Mouse (Mus musculus): ENCODE results near the gene Kirrel3. TPM values are rescaled to one million over a fixed set of nuclear protein-coding genes. Genes with fewer than 3 reads are reported as not detected.

Kirrel3 gene
- total RNA-seq, 2 experiments from 2014 or later = 0.43 to 0.73 TPM

DNA sequence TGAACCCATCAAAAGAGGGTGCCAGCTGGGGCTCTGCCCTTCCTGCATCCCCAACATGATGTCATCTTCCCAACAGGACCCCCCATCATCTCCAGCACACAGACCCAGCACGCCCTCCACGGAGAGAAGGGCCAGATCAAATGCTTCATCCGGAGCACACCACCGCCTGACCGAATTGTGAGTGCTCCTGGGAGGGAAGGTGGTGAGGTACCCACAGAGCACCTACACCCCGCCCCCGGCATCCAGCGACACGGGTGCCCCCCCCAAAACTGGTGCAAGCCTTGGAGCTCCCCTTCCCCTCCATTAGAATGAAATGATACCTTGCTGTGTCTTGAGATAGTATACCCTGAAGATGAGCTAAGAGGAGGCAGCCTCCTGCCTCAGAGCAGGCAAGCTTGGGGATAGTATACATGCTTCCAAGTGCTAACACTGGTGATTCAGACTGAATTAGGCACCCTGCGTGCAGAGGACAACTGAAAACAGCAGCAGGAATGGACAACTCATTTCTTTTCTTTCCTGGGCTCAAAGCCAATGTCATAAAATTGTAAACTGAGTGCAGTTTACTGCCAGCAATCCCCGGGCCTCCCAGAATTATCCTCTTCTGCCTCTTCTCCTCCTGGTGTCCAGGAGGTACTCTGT, 534.4 kb downstream of the Kirrel3 start:
- DNase-seq (ENCODE audit: low spot score) = no peak

DNA sequence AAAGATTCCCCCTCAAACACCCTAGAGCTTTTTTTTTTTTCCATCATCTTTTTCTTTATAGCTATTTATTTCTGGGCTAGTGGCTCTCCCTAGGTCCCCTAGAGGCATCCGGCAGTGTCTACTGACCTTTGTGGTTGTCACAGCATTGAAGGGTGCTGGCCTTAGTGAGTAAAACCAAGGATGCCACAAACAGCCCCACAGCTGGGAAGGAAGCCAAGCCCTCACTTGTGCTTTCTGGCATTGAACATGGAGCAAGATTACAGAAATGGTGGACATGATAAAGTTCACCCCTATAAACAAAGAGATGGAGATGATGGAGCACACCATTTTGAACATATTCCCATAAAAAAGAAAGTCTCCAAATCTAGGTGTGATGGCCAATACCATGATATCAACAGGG, 536.0 kb downstream of the Kirrel3 start:
- DNase-seq (ENCODE audit: low spot score) = no peak

DNA sequence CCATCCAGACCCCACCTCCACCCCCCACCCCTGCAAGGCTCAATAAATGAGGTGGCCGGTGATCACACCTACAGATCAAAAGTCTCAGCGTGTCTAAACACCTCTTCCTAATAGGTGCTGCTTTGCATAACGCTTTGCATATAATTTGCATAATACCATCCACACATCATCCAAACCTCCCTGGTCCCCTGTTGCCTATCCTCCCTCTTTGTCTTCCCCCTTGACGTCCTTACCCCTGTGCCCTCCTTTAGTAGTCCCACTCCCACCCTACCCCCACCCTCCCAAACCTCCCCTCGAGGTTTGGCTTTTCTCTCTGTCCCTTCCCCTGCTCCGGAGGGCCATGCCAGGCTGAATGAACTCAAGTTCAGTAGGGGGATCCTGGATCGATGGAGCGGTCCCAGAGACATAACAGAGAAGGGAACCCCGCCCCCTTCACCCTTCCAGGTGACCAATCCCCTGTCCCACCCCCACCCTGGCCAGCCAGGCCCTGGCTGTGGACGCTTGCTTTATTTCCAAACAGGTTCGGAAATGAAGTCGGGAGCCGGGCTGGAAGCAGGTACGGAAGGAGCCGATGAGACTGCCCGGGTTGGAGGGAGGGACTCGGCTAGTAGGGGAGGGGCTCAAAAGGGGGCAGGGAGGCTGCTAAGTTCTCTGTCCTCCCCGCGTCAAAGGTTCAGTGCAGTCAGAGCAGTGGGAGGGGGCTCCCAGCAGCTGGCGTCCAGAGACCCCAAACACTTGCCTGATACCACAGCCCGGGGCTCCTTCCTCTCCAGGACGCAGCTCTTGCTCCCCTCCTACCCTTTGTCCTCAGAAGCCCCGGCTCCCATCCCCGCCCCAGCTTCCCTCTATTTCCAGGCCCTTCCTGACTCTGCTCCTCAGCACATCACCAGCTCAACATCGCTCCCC, 539.1 kb downstream of the Kirrel3 start:
- DNase-seq (ENCODE audit: low spot score) = no peak

DNA sequence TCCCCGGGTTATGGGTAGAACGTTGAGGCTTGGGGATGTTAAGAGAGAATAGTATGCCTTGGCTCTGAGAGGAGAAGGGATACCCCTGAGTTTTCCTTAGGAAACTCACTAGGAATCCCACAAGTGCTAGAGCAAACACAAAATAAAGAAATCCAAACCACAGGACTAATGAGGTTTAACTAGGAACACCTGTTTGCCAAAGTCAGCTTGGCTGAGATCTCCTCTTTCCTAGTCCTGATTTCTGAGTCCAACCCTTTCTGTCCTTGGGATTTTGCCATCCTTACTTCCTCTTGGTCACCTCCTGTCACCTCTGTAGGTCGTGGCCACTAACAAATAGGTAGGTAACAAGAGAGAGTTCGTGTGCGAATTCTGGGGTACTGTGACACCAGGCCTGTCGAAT, 540.6 kb downstream of the Kirrel3 start:
- DNase-seq (ENCODE audit: low spot score) = no peak

DNA sequence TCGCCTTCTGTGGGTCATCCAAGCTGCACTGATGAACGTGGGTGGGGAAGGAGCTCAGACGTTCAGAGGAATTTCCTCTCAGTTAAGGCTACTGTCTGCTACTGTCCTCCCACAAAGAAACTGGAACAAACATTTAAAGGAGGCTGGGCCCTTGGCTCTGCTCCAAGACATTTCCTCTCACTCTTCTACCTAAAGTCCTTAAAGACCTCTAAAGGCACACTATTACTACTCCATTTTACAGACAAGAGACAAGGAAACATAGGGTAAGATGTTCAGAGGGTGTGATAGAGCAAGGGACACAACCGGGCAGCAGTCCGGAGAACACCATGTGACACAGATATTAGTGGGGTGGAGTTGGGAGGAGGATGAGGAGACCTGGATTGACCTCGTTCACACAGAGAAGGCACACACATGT, 541.2 kb downstream of the Kirrel3 start:
- no peak for DNase-seq (ENCODE audit: low spot score)

DNA sequence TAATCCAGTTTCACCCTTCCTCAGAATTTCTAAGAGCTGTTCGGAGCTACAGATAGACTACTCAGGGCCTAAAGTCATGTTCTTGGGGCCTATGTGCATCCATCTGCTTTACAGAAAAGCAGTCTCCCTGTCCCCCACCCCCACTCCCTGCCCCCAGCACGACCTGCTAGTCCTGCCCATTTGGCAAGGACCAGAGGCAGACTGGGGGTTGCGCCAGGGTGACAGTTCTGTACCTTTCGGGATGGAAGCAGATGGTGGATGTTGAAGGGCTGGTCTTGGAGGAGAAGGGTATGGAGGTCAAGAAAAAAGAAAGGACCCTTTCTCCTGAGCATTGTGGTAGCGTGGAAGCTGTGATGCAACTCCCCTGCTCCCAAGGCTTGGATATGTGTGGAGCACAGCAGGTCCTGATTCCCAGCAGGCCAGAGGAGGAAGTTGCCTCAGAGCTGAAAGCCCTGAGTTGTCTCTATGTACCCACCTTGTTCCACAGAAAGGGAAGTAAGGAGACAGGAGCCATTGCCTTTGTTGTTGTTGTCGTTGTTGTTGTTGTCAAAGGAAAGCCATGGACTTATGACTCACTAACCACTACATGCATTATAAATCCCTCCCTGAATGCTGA, 541.8 kb downstream of the Kirrel3 start:
- no peak for DNase-seq (ENCODE audit: low spot score)

DNA sequence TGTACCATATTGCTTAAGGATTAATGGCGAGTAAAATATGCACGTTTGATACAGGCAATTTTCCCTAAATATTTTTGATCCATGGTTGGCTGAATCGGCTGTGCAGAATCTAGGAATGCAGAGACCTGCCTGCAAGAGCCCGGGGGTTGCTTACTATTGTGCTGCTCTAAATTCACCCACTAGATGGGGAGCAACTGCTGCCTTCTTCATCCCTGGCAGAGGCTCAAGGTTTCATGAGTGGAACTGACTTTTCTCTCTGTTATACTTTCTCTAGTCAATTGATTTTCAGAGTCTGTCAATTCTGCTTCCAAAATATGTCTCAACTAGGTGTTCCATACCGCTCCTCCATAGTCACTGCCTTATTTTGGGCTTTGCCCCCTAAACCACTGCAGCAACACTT, 545.1 kb downstream of the Kirrel3 start:
- DNase-seq (ENCODE audit: low spot score) = peak; percentile 51

DNA sequence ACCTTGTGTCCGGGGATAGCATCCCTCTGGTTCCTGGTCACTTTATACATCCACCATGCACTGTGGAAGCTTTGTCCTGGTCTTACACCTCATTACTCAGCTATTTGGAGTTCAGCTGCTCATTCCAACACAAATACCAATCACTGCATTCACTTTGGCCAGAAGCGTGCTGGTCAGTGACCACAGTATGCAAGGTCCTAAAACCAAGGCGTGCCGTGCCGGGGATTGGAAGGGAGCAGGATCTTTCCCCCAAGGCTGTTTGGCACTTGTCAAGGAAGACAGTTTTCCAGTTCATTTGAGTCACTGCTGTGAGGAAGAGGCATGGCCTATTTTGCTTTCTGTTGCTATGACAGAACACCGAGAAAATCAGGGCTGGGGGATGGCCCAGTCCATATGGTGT, 546.8 kb downstream of the Kirrel3 start:
- DNase-seq (ENCODE audit: low spot score) = no peak

DNA sequence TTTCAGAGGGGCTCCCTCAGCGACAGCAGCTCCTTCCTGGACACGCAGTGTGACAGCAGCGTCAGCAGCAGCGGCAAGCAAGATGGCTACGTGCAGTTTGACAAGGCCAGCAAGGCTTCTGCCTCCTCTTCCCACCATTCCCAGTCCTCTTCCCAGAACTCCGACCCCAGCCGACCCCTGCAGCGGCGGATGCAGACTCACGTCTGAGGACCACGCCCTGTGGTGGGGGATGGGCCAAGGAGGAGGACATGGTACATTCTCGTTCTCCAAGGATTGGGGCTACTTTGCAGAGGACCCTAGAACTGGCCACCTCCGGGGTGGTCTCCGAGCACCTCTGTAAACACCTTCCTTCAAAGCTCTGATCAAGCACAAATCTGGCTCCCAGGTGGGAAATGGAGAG, 549.4 kb downstream of the Kirrel3 start:
- DNase-seq (ENCODE audit: low spot score) = no peak

DNA sequence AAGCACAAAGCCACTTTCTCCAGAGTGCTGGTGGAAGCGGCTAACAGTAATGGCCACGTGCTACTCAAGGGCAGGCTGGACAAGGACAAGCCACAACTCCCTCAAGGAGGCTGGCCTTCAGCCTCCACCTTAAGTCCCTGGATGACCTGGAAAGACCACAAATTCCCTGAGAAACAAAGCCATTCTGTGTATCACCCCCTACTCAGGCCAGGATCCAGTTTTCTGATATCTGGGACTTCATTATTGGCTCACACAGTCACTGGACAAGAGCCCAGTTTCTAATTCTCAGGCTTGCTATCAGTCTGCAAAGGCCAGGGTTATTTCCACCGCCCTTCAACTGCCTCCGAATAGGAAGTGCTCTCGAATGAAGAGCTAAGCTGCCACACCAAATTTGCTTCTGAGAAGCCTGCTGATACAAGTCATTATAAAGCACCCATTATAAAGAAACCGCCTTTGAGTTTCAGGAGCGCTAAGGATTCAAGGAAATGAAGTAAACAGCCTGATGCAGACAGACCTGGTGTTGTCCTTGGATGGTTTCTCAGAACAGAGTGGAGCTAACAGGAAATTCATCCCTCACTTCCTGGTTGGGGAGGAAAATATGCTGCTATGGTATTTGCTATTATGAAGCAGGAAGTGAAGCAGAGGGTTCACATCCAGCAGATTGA, 553.4 kb downstream of the Kirrel3 start:
- DNase-seq (ENCODE audit: low spot score) = peak; percentile 27

DNA sequence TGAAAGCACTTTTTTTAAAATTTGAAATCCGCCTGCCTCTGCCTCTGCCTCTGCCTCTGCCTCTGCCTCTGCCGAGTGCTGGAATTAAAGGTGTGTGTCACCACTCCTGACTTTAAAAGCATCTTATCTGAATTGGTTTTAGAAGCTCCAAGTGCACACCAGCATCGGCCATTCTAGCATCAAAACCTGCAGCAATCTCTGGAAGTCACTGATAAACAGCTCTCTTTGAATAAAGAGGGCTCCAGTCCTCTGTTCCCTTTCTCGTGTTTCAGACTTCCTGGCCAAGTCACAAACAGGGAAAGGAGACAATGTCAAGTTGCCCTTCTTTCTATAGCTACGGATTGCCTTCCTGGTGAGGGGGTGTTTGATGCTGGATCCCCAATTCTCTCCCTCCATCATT, 554.2 kb downstream of the Kirrel3 start:
- DNase-seq (ENCODE audit: low spot score) = no peak

DNA sequence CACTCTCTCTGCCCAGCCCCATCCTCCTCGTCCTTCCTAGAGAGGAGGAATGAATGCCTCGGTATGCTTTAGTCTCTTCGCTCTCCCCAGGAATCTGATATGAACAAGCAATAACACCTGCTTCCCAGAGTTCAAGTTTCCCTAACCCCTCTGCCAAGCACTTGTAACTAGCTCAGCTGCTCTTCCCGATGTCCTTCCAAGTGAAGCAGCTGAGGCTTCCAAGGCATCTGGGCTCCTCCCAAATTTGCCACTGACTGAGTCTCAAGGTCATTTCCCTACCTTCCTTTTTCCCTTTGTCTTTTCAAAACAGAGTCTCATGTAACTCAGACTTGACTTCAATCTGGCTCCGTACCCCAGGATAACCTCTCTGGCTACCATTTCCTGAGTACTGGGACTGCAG, 555.8 kb downstream of the Kirrel3 start:
- peak; percentile 46 for DNase-seq (ENCODE audit: low spot score)

DNA sequence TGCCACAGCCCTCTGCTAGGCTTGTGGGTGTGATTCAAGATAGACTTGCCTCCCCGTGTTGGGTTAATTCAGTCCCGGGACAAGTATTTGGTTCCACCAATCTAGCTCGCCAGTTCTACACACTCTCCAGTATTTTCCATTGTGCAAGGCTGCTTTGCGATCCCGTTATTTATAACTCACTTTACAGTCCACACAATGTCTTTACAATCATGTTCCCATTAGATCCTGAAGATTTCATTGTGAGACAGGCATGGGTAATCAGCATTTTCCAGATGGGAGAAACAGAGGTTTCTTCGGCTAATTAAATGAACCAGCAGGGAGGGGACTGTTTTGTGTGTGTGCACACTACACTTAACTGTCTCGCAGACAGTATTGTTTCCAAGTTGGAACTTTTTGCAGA, 557.9 kb downstream of the Kirrel3 start:
- DNase-seq (ENCODE audit: low spot score) = no peak

DNA sequence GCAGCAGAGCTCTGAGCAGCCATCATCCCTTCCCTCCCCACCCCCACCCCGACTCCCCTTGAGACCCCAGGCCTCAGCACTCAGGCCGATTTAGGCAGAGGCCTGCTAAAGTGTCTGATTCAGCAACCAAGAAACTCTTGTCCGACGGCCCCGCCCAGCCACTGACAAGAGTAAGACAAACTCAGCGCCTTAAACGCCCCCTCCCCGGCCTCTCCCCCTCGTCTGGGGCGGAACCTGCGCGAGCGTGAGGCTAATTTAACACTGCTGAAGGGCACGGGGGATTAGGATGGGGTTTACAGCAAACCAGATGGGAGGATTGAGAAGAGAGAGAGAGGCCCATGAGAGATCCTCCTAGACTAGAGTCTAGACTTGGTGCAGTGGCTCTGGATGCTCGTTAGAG, 558.8 kb downstream of the Kirrel3 start:
- no peak for DNase-seq (ENCODE audit: low spot score)

DNA sequence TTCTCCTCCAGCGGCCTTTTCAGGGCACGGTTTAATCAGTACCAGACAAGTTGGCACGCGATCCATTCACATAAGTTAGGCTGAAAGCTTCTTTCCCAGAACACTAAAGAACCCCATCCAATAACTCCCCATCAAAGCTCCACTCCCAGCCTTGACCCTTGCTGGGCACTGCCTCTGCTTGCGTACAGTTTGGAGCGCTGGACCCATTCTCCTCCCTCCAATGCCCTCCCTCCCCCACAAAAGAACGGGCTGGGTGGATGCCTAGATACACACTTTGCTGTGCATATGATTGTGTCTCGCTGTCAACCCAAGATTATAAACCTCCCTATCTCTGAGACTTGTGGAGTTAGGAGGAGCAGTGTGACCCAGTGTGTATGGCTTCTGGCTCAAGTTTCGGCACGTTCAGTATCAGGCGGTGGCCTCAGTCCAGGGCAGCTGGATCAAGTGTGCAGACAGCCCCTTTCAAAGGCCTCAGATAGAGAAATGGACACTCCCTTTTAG, 559.4 kb downstream of the Kirrel3 start:
- no peak for DNase-seq (ENCODE audit: low spot score)

DNA sequence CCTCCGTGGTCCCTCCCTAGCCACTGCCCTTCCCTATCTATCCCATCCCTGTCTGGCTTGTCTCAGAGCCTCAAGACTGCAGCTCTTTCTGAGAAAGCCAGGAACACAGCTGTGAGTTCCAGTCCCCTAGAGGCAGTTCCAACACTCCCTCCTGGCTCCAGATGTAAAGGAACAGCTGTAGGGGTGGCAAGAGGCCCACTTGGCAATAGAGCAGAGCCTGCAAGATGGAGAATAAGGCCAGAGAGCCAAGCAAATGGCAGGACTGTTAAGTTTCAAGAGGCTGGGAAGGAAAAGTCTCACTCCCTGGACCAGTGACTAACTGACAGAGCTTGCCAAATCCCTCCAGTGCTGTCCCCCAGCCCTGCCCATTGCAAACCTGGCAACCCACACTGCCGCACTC, 560.1 kb downstream of the Kirrel3 start:
- DNase-seq (ENCODE audit: low spot score) = peak; percentile 90

DNA sequence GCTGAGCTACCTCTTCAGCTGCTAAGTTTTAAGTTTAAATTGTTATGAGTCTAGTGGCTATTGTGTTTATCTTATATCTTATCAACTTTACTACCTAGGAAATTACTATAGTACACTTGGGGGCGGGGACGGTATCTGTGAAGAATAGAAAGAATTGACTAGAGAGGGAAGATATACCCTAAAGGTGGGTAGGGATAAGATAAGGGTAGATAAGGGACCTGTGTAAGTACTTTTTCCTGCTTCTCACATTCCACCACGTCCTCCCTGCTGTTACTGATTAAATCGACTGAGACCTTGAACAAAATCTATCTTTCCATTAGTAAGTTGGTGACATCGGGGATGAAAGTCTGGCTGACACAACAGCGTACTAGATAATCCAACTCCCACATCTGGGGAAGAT, 562.8 kb downstream of the Kirrel3 start:
- no peak for DNase-seq (ENCODE audit: low spot score)

DNA sequence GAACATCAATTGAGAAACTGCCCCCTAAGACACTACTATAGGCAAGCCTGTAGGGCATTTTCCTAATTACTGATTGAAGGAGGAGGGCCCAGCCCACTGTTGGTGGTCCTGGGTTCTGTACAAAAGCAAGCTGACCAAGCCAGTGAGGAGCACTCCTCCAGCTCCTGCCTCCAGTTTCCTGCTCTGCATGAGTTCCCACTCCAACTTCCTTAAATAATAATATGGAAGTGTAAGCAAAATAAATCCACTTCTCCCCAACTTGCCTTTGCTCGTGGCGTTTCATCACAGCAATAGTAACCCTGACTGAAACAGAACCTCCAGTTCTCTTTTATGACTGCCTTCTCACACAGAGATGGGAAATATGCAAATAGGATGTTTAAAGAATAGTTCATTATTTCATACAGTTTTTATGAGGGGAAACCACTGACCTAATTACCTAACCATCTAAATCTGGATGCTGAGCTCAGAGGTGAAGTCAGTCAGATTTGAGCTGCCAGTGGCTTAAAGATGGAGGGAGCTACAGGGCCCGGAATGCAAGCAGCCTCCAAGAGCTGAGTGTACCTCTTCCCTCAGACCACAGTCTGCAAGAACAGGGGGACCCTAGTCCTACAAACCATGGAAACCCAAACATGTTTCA, 564.3 kb downstream of the Kirrel3 start:
- no peak for DNase-seq (ENCODE audit: low spot score)

DNA sequence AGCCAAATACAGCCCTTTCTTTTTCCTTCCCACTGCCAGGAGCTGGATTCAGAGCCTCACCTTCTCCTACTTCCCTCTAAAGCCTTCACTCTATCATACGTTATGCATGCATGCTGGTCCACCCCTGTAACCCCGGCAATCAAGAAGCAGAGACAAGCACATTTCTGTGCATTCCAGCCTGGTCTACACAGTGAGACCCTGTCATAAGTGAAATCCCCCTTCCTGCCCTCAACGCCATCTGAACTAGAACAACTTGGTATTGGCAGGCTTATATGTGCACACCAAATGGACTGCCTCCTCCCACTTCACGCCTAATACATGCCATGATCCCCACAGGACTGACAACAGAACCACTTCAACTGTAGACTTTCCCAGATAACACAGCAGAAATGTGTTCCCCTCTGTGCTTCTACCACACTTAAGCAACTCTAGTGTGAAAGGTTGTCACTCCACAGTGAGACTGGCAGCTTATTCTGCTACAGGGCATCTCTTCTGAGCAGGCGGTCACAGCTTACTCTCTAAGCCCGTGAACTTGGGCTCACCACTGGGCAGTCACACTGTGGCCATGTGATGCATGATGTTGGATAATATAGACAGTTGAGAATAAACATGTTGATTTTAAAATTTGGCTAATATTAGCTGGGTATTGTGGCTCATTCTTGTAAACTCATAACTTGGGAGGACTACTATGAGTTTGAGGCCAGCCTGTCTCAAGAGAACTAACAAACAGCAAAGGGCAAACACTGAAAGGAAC, 565.2 kb downstream of the Kirrel3 start:
- no peak for DNase-seq (ENCODE audit: low spot score)

DNA sequence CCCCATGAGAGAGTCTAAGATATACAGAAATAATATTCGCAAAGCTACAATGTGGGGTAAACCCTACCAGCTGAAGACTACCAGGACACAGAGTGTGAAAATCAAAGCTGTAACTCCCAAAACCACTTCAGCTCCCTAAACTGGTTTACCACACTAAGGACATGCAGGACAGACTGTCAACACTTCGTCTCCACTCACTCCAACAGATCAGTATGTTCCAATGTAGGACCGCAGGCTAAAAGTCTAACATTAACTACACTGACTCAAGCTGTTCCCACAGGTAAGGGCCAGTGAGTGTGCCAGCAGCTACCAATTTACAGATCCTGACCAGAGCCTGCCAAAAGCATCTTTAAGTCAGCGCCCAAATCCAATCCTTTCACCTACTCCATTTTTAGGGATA, 566.0 kb downstream of the Kirrel3 start:
- no peak for DNase-seq (ENCODE audit: low spot score)

DNA sequence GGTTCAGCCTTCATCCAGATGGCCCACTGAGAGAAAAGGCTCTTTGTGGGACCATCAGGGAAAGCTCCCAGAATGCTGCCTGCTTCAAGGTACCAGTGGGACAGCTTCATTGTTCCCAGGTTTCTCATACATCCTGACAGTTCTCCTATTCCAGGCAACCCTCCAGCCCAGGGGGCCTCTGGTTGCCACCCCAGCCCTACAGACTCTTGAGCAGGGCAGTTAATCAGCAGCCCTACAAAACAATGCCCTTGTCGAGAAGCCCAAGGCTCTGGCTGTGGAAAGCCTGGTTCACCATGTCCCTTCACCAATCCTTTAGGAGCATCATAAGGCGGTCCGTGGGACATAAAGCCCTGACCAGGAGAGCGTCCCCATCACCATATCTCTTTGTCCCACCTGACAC, 567.0 kb downstream of the Kirrel3 start:
- DNase-seq (ENCODE audit: low spot score) = no peak

Data from gastrocnemius, adult 18-20 months (tissue).